ENCODE assay signal across 8 mouse cellular contexts in the genomic region with DNA sequence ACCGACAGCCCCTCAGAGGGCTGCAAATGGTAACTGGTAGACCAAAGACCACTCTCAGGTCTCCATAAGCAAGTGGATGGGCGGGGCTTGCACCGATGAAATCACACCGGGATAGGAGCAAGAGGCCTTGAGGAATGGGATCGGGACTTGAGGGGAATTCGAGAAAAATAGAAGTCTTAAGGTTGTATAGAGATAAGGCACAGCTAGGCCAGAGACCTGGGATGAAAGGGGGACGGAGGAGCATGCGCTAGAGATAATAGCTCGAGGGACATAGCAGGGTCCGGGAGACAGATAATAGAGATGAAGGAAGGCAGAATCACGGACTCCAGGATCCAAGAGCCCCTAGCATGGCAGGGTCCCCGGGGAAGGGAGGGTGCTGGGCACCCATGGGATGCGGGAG. TPM values are rescaled to one million over a fixed set of nuclear protein-coding genes. Genes with fewer than 3 reads are reported as not detected.
A peak's percentile ranks its signal among the peaks of the same experiment; 100 is the strongest.
DNase-seq lines count a peak whose midpoint lies in the region; ATAC-seq and TF ChIP-seq lines count a peak whose summit lies in the region.

No protein-coding gene starts in this region.

- WGBS in heart, postnatal 0 days: 2% methylated on average over 13 of the region's 13 CpGs
- under 1% methylated on average over 13 of the region's 13 CpGs for WGBS in forebrain, embryonic 16.5 days
- 2% methylated on average over 13 of the region's 13 CpGs for WGBS in liver, embryonic 16.5 days (ENCODE audit: insufficient replicate concordance)
- under 1% methylated on average over 13 of the region's 13 CpGs for WGBS in stomach, embryonic 16.5 days

- no peak for TF ChIP-seq CTCF in heart, postnatal 0 days (IDR thresholded peaks at IDR 0.05; ENCODE audit: low read depth)

- no peak for DNase-seq in heart, postnatal 0 days (ENCODE audit: low spot score)
- DNase-seq in heart, postnatal 25 days (ENCODE audit: low spot score): no peak
- peak; percentile 52 for DNase-seq in ZHBTc4 (ENCODE audit: low read depth, low spot score)
- DNase-seq in spleen, postnatal 36 days (ENCODE audit: low spot score in 2 of 2): no peak
- no peak for DNase-seq in right cerebral cortex, postnatal 14 days

- peaks cover 8% of the 10 kb centered on the region; the same call in 1 of the 2 replicates for H3K4me1 ChIP-seq in heart, postnatal 0 days (ENCODE audit: control insufficient read depth, insufficient read depth)
- peaks cover 19% of the 10 kb centered on the region for H3K4me1 ChIP-seq in forebrain, embryonic 16.5 days (replicated peaks; ENCODE audit: control insufficient read depth, insufficient read depth, low read length)
- H3K4me1 ChIP-seq in liver, embryonic 16.5 days (ENCODE audit: control insufficient read depth, low read depth, low read length): peaks cover 20% of the 10 kb centered on the region
- H3K4me1 ChIP-seq in stomach, embryonic 16.5 days (ENCODE audit: control insufficient read depth, insufficient read depth, low read length): peaks cover 15% of the 10 kb centered on the region

- peaks cover 39% of the 10 kb centered on the region for H3K36me3 ChIP-seq in heart, postnatal 0 days (replicated peaks; ENCODE audit: control insufficient read depth, insufficient read depth, low read length)
- H3K36me3 ChIP-seq in forebrain, embryonic 16.5 days (ENCODE audit: control insufficient read depth, insufficient read depth): peaks cover 21% of the 10 kb centered on the region
- peaks cover 17% of the 10 kb centered on the region for H3K36me3 ChIP-seq in liver, embryonic 16.5 days (ENCODE audit: control insufficient read depth, insufficient read depth)
- peaks cover 9% of the 10 kb centered on the region; the same call in 1 of the 2 replicates for H3K36me3 ChIP-seq in stomach, embryonic 16.5 days (ENCODE audit: control insufficient read depth, insufficient read depth, low read length)

- peak overlapping the region; percentile 96 for H3K27ac ChIP-seq in heart, postnatal 0 days (ENCODE audit: low read depth)
- H3K27ac ChIP-seq in forebrain, embryonic 16.5 days (ENCODE audit: low read length): peak overlapping the region; percentile 84
- H3K27ac ChIP-seq in liver, embryonic 16.5 days (ENCODE audit: low read length): peak overlapping the region; percentile 92
- peak overlapping the region; percentile 95 for H3K27ac ChIP-seq in stomach, embryonic 16.5 days (ENCODE audit: low read length)

- H3K4me2 ChIP-seq in heart, postnatal 0 days (ENCODE audit: low read depth, low read length): peak overlapping the region; percentile 98
- H3K4me2 ChIP-seq in forebrain, embryonic 16.5 days (ENCODE audit: low read length): peak overlapping the region; percentile 96
- peak overlapping the region; percentile 97 for H3K4me2 ChIP-seq in liver, embryonic 16.5 days (ENCODE audit: low read depth, low read length)
- peak overlapping the region; percentile 78 for H3K4me2 ChIP-seq in stomach, embryonic 16.5 days (ENCODE audit: low read depth, low read length)

- intact Hi-C loops in heart, postnatal 25 days (cut with DNase I): loop anchor here (2.0 to 10.0 kb wide), 2 partner anchors 19 to 357 kb away; partner anchors contain the start of gene Wnt3a

- no peak for TF ChIP-seq EP300 in heart, postnatal 0 days (IDR thresholded peaks at IDR 0.05; ENCODE audit: low read depth)

- peak overlapping the region; percentile 89 for H3K9ac ChIP-seq in heart, postnatal 0 days (replicated peaks; ENCODE audit: low read depth, low read length)
- H3K9ac ChIP-seq in forebrain, embryonic 16.5 days (replicated peaks; ENCODE audit: low read depth, low read length): peak overlapping the region; percentile 98
- peak overlapping the region; percentile 97 for H3K9ac ChIP-seq in liver, embryonic 16.5 days (ENCODE audit: low read depth, low read length)
- H3K9ac ChIP-seq in stomach, embryonic 16.5 days (ENCODE audit: low read length): peak overlapping the region; percentile 99

- no peak for ATAC-seq in heart, postnatal 0 days (ENCODE audit: insufficient read depth, low read depth)
- ATAC-seq in forebrain, embryonic 16.5 days: no peak; the same call in 1 of the 2 replicates
- ATAC-seq in liver, embryonic 16.5 days (ENCODE audit: low read depth): no peak
- ATAC-seq in stomach, embryonic 16.5 days (ENCODE audit: insufficient read depth, low FRiP score): peak; percentile 8; the same call in 1 of the 2 replicates

- no peaks in the 10 kb centered on the region for H3K27me3 ChIP-seq in heart, postnatal 0 days (ENCODE audit: control insufficient read depth, insufficient read depth, low read length)
- H3K27me3 ChIP-seq in forebrain, embryonic 16.5 days (replicated peaks; ENCODE audit: control insufficient read depth, insufficient read depth, low read length): no peaks in the 10 kb centered on the region
- no peaks in the 10 kb centered on the region for H3K27me3 ChIP-seq in liver, embryonic 16.5 days (ENCODE audit: control insufficient read depth, insufficient read depth, low read depth, low read length)
- no peaks in the 10 kb centered on the region for H3K27me3 ChIP-seq in stomach, embryonic 16.5 days (ENCODE audit: control insufficient read depth, insufficient read depth, low read length)

- H3K9me3 ChIP-seq in heart, postnatal 0 days (replicated peaks; ENCODE audit: control insufficient read depth, low read length): no peaks in the 10 kb centered on the region
- no peaks in the 10 kb centered on the region for H3K9me3 ChIP-seq in forebrain, embryonic 16.5 days (ENCODE audit: control insufficient read depth, low read length)
- no peaks in the 10 kb centered on the region for H3K9me3 ChIP-seq in liver, embryonic 16.5 days (replicated peaks; ENCODE audit: control insufficient read depth, low read length)
- H3K9me3 ChIP-seq in stomach, embryonic 16.5 days (replicated peaks; ENCODE audit: control insufficient read depth, low read length): no peaks in the 10 kb centered on the region

- peak overlapping the region; percentile 88 for H3K4me3 ChIP-seq in heart, postnatal 0 days (ENCODE audit: low read depth, low read length)
- H3K4me3 ChIP-seq in forebrain, embryonic 16.5 days (replicated peaks; ENCODE audit: low read length): peak overlapping the region; percentile 94
- peak overlapping the region; percentile 89 for H3K4me3 ChIP-seq in liver, embryonic 16.5 days (ENCODE audit: low read depth, low read length)
- peak overlapping the region; percentile 93 for H3K4me3 ChIP-seq in stomach, embryonic 16.5 days (replicated peaks; ENCODE audit: low read length)

RNA-seq across cellular contexts. Expression of gene Rnf187, which starts 0.8 kb away (rescaled TPM):
- total RNA-seq in heart, postnatal 0 days (2014; rRNA removed; ENCODE audit: low replicate concordance): 301 and 362 TPM in 2 replicates
- 145 and 147 TPM in 2 replicates for polyA plus RNA-seq in heart, postnatal 0 days (2015; fragmentation: Nextera tagmentation; extraction: Ambion mirVana)
- total RNA-seq in heart, postnatal 25 days (2021): 100 to 1,000 TPM; 163 to 167 TPM
- polyA plus RNA-seq in forebrain, embryonic 16.5 days (2015; fragmentation: Nextera tagmentation; extraction: Ambion mirVana): 423 and 435 TPM in 2 replicates
- 74.5 and 81.7 TPM in 2 replicates for polyA plus RNA-seq in liver, embryonic 16.5 days (2015; fragmentation: Nextera tagmentation; extraction: Ambion mirVana)
- 113 TPM in 2 replicates for polyA plus RNA-seq in stomach, embryonic 16.5 days (2015; fragmentation: Nextera tagmentation; extraction: Ambion mirVana)

RNA-seq across cellular contexts. Expression of gene Hist3h2ba, which starts 10.8 kb away (rescaled TPM):
- total RNA-seq in heart, postnatal 0 days (2014; rRNA removed; ENCODE audit: low replicate concordance): 26.3 and 44.3 TPM in 2 replicates
- polyA plus RNA-seq in heart, postnatal 0 days (2015; fragmentation: Nextera tagmentation; extraction: Ambion mirVana): 7.0 and 8.2 TPM in 2 replicates
- 1 to 10 TPM; 1.8 to 2.3 TPM for total RNA-seq in heart, postnatal 25 days (2021)
- 389 and 395 TPM in 2 replicates for polyA plus RNA-seq in forebrain, embryonic 16.5 days (2015; fragmentation: Nextera tagmentation; extraction: Ambion mirVana)
- polyA plus RNA-seq in liver, embryonic 16.5 days (2015; fragmentation: Nextera tagmentation; extraction: Ambion mirVana): 17.9 and 22.4 TPM in 2 replicates
- polyA plus RNA-seq in stomach, embryonic 16.5 days (2015; fragmentation: Nextera tagmentation; extraction: Ambion mirVana): 44.0 and 50.7 TPM in 2 replicates

RNA-seq across cellular contexts. Expression of gene Hist3h2a, which starts 16.6 kb away (rescaled TPM):
- 90.4 and 94.8 TPM in 2 replicates for total RNA-seq in heart, postnatal 0 days (2014; rRNA removed; ENCODE audit: low replicate concordance)
- 43.1 and 63.4 TPM in 2 replicates for polyA plus RNA-seq in heart, postnatal 0 days (2015; fragmentation: Nextera tagmentation; extraction: Ambion mirVana)
- total RNA-seq in heart, postnatal 25 days (2021): 10 to 100 TPM; 17.1 to 21.3 TPM
- 150 and 152 TPM in 2 replicates for polyA plus RNA-seq in forebrain, embryonic 16.5 days (2015; fragmentation: Nextera tagmentation; extraction: Ambion mirVana)
- polyA plus RNA-seq in liver, embryonic 16.5 days (2015; fragmentation: Nextera tagmentation; extraction: Ambion mirVana): 21.2 and 24.4 TPM in 2 replicates
- 28.1 and 33.0 TPM in 2 replicates for polyA plus RNA-seq in stomach, embryonic 16.5 days (2015; fragmentation: Nextera tagmentation; extraction: Ambion mirVana)

RNA-seq across cellular contexts. Expression of gene Trim17, which starts 16.6 kb away (rescaled TPM):
- 0.62 TPM in 1 of 2 replicates, not detected in the other for total RNA-seq in heart, postnatal 0 days (2014; rRNA removed; ENCODE audit: low replicate concordance)
- 0.26 and 0.33 TPM in 2 replicates for polyA plus RNA-seq in heart, postnatal 0 days (2015; fragmentation: Nextera tagmentation; extraction: Ambion mirVana)
- total RNA-seq in heart, postnatal 25 days (2021): under 1 TPM; 0.10 to 0.17 TPM
- polyA plus RNA-seq in forebrain, embryonic 16.5 days (2015; fragmentation: Nextera tagmentation; extraction: Ambion mirVana): 1.8 and 2.0 TPM in 2 replicates
- 0.15 and 0.19 TPM in 2 replicates for polyA plus RNA-seq in liver, embryonic 16.5 days (2015; fragmentation: Nextera tagmentation; extraction: Ambion mirVana)
- polyA plus RNA-seq in stomach, embryonic 16.5 days (2015; fragmentation: Nextera tagmentation; extraction: Ambion mirVana): 0.17 and 0.27 TPM in 2 replicates

RNA-seq across cellular contexts. Expression of gene Btnl10, which starts 20.2 kb away (rescaled TPM):
- total RNA-seq in heart, postnatal 0 days (2014; rRNA removed; ENCODE audit: low replicate concordance): not detected in 2 replicates
- 0.07 TPM in 1 of 2 replicates, not detected in the other for polyA plus RNA-seq in heart, postnatal 0 days (2015; fragmentation: Nextera tagmentation; extraction: Ambion mirVana)
- total RNA-seq in heart, postnatal 25 days (2021): not detected
- not detected in 2 replicates for polyA plus RNA-seq in forebrain, embryonic 16.5 days (2015; fragmentation: Nextera tagmentation; extraction: Ambion mirVana)
- polyA plus RNA-seq in liver, embryonic 16.5 days (2015; fragmentation: Nextera tagmentation; extraction: Ambion mirVana): 14.1 and 14.3 TPM in 2 replicates
- 0.72 and 0.80 TPM in 2 replicates for polyA plus RNA-seq in stomach, embryonic 16.5 days (2015; fragmentation: Nextera tagmentation; extraction: Ambion mirVana)
